Mouse (Mus musculus) megakaryocyte progenitor cell, adult 5-6 weeks (primary cell): Measurements from ENCODE around the gene Gusb. TPM values are rescaled to one million over a fixed set of nuclear protein-coding genes. Genes with fewer than 3 reads are reported as not detected.

Source experiments
- ATAC-seq: replicated peaks from 2 replicates; pipeline ENCODE4 v1.8.0; 2016; ENCODE audit warnings: mild to moderate bottlenecking, moderate TSS enrichment, inconsistent platforms; ENCODE audit not compliant: poor library complexity
- total RNA-seq, 2 experiments: library from RNA; stranded (forward) in 1 of 2; stranded (reverse) in 1 of 2; fragments of 157-497, 149-512 nt in 1 of 2; fragments of 200-1000 nt in 1 of 2; gene quantifications; 2 replicates each; pipeline versions ENCODE4 v1.2.3 to v1.2.4; 2015 to 2017

Gene Gusb
- total RNA-seq, 2 experiments from 2014 or later: 90.6 to 137 TPM

DNA sequence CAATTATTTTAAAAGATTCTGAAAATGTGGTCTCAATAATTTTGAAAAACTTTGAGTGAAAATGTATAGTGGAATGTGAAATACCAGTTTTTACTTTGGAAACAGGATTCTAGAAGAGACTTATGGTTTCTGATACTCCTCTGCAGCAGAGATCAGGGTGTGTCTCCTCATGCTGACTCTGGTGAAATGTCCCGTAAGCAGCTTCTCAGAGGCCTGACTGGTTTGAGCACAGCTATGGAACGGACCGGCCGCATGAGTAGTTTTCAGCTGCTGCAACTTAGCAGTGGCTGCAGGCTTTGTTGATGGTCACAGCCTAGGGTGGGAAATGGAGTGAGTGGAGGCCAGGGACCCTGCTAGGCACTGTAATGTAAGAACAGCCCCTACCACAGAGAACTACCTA is 25.1 kb downstream of the Gusb start:
- no peak for ATAC-seq

GRCm38 (mm10) chr5:129974866-129975311 is 28.0 kb downstream of the Gusb start:
- peak; percentile 78 for ATAC-seq

DNA sequence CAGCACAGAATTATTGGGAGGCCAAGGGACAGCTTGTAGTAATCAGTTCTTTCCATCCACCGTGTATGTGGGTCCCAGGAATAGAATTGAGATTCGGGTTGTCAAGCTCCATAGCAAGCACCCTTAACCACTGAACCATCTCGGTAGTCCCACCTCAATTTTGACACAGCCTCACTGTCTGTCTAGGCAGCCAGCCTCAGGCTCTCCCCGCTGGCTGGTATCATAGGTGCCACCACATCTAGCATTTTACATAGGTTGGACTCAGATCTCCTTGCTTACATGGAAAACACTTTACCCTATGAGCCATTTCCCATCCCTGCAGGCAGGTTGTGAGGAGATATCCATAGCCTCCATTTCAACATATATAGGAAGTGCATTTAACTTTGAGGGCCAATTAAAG is 28.5 kb downstream of the Gusb start:
- peak; percentile 12 for ATAC-seq

DNA sequence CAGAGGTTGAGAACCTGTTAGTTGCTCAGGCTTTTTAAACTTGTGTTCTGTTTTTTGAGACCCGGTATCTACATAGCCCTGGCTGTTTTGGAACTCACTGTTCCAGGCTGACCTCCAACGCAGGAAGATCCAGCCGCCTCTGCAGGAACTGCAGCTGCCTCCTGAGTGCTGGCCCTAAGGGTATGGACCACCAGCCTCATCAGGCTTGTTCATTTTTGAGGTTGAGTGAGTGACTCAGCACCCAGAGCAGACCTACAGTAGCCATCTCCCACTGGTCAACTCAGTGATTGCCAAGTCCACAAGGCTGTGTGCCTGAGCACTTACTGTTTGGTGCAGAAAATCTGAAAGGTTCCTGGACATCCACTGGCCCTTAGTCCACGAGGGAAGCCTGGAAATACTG is 31.4 kb downstream of the Gusb start:
- ATAC-seq: no peak

DNA sequence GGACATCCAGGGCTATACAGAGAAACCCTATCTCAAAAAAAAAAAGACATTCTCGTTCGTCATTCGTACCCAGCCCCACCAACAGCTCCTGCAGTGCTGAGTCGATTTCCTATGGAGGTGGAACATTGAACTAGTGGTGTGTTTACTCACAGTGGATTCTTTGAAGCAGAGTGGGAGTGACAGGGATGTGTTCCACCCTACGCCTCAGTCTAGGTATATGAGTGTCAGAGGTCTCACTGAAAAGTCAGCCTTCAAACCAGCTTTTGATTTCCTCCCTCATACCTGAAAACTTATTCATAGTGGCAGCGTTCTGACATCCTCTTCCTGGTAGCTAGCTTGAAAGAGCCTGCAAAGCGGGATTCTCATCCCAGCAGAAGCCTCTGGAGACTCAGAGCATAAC is 34.4 kb downstream of the Gusb start:
- no peak for ATAC-seq

GRCm38 (mm10) chr5:129966448-129966847 is 36.4 kb downstream of the Gusb start:
- no peak for ATAC-seq

DNA sequence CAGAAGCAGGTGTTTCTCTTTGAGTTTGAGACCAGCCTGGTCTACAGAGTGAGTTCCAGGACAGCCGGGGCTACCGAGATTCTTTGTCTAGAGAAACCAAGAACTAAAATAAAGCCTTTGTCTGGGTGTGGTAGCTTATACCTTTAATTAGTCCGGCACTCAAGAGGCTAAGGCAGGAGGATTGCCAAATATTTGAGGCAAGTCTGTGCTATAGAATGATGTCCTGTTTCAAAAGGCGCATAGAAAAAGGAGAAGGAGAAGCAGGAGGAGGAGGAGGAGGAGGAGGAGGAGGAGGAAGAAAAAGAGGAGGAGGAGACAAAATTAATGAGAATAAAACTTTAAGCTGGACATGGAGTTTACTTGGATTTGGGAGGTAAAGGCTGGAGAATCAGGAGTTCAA is 39.6 kb downstream of the Gusb start:
- 0 out of 2 replicates have a peak, but pooled peaks have one; percentile 35 for ATAC-seq

DNA sequence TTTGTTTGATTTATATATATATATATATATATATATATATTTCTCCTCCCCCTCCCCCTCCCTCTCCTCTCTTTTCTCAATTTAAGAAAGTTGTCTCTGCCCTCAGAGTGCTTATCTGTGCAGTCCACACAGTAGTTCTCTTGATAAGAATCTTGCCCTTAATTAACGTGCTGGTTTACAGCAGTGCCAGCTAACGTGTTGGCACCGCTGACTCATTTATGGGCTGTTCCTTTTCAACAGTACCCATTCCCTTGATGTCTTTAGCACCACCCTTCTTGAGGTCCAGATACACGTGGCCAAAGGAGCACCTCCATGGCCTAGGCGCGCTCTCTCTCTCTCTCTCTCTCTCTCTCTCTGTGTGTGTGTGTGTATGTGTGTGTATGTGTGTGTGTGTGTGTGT is 47.1 kb downstream of the Gusb start:
- peak; percentile 94 for ATAC-seq

DNA sequence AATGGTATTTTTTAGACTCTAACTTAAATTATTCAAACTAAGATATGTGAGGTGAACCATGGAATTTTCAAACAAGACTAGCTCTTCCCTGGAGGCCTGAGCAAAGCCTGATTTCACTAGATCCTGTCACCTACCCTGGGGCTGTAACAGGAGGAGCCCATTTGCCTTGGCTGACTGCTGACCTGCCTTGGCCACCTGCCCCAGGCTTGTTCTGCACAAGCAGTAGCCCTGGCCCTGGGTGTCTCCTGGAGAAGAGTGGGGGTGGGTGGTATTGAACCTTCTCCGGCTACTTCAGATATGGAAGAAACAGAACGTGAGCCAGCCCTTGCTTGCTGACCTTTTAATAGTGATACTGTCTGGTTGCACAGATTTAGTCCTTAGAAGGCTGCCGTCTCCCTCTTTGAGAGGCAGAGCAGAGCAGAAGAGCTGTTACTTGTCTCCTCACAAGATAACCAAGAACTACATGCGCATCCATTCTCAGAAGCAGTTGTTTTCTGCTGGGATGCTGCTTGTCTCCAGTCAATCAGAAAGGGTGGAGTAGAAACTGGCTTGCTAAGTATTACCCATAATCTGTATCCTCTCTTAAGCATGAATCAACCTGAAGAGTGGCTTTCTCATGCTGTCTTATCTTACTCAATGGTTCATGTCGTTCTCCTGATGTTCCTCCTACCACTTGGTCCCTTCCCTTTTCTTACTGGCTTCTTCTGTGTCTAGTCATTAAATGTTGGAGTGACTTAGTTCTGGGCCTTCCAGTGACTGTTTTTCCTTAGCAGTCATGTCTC is 48.2 kb downstream of the Gusb start:
- ATAC-seq: peak; percentile 56

GRCm38 (mm10) chr5:129952143-129952542 is 50.7 kb downstream of the Gusb start:
- ATAC-seq: no peak

GRCm38 (mm10) chr5:129947528-129948033 is 55.3 kb downstream of the Gusb start:
- ATAC-seq: peak; percentile 43

DNA sequence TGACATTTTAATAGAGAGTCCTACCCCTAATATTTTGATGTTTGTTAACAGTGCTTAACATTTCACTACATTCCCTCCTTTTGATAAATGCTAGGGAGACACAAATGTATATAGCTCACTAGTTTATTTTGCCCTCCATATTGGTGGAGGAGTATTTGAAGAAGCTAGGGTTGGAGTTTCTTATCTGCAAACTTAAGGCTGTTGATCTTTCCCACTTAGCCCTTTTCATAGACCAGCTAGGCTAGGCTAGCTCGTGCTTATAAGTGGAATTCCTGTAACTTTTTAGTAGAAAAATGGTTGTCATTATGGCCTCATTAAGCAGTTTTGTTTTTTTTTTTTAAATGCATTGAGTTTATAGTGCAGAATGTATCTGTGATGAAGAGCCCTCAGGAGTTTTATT is 59.4 kb downstream of the Gusb start:
- no peak for ATAC-seq

GRCm38 (mm10) chr5:129942073-129942939 is 60.5 kb downstream of the Gusb start:
- ATAC-seq: peak; percentile 6

DNA sequence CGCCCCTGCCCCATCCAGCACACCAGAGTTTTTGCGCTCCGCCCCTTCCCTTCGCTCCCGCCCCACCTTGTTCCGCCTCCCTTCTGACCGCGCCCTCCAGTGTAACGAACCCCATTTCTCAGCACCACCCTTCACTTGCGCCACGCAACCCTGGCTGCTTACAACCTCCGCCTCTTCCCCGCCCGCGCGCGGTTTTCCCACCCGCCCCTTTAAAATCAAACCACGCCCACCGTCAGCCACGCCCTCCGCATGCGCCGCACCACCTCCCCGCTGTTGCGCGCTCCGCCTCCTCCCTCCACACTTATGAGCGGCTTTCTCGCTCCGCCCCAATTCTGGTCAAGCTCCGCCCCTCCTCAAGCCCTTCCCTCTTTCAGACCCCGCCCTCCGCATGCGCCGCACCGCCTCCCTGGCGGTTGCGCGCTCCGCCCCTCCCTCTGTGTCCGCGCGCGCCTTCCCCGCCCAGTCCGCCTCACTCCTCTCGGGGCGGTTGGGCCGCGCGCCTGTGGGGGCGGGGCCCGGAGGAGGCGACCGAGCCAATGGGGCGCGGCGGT is 61.3 kb downstream of the Gusb start, which contains the start of gene Vkorc1l1:
Gene Vkorc1l1 (plus strand): TSS at position 476 of the 551 bp plus-strand sequence.
- peak; percentile 81 for ATAC-seq

DNA sequence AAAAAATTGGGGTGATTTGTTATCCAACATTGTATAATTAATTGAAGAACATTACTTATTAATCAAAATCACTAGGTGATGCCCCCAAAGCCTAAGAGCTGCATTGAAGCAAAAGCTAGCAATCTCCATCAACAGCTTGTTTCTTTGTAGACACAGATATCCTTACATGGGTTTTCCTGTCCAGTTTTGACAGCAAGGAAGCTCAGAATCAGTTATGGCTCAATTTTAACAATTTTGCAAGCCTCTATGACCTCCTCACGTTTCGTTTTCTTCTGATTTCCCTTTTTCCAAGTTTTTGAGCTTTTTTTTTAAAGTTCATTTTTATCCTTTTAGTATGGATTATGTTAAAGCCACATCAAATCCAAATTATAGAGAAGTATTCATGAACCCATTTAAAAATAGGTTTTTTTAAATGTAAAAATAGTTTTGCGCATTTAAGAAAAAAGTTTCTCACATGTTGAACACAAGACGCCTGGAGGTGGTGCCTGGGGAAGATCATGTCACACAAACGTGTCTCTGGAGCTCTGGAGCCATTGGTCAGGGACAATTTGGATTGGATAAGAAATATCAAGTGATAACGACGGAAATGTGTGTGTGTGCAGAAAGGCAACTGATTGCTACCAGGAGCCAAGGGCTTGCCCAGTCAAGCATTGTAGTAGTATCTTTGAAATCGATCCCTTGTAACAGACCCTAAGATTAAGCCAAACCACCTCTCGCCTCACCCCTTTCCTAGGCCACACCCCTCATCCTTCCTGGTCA is 61.9 kb downstream of the Gusb start:
- ATAC-seq: peak; percentile 44

GRCm38 (mm10) chr5:129940281-129940680 is 62.6 kb downstream of the Gusb start:
- ATAC-seq: no peak
